Mouse (Mus musculus) spleen, adult 12 weeks (tissue): ENCODE measurements at regions not wholly inside any gene's neighbourhood (a gene's known extent, or its start where the extent isn't known, plus 50 kb on each side); places are given as distances from the start of the nearest gene placed in this dataset.

Source experiments
- DNase-seq: peaks from one replicate; pipeline ENCODE4 v3.0.0; 2022; ENCODE audit warnings: low spot score

GRCm38 (mm10) chr10:126748696-126749466 is 152.3 kb downstream of the Atp23 start:
- DNase-seq = no peak

- DNase-seq = no peak
These were observed 166.5 kb downstream of the Atp23 start for GRCm38 (mm10) chr10:126734661-126735060.

- DNase-seq = no peak
These were observed 173.3 kb downstream of the Atp23 start for GRCm38 (mm10) chr10:126727840-126728239.

- DNase-seq = no peak
These were observed 183.2 kb downstream of the Atp23 start for GRCm38 (mm10) chr10:126717961-126718360.

- DNase-seq = no peak
These were observed 189.4 kb downstream of the Atp23 start for GRCm38 (mm10) chr10:126711758-126712157.

GRCm38 (mm10) chr10:126709219-126709917 is 191.8 kb downstream of the Atp23 start:
- no peak for DNase-seq

- no peak for DNase-seq
These were observed 192.4 kb downstream of the Atp23 start for GRCm38 (mm10) chr10:126708730-126709129.

- no peak for DNase-seq
These were observed 192.9 kb downstream of the Atp23 start for GRCm38 (mm10) chr10:126708215-126708614.

- DNase-seq = no peak
These were observed 204.1 kb downstream of the Atp23 start for GRCm38 (mm10) chr10:126697086-126697485.

GRCm38 (mm10) chr10:126690914-126691673 is 210.1 kb downstream of the Atp23 start:
- no peak for DNase-seq

GRCm38 (mm10) chr10:126680275-126681184 is 220.6 kb downstream of the Atp23 start:
- no peak for DNase-seq

DNA sequence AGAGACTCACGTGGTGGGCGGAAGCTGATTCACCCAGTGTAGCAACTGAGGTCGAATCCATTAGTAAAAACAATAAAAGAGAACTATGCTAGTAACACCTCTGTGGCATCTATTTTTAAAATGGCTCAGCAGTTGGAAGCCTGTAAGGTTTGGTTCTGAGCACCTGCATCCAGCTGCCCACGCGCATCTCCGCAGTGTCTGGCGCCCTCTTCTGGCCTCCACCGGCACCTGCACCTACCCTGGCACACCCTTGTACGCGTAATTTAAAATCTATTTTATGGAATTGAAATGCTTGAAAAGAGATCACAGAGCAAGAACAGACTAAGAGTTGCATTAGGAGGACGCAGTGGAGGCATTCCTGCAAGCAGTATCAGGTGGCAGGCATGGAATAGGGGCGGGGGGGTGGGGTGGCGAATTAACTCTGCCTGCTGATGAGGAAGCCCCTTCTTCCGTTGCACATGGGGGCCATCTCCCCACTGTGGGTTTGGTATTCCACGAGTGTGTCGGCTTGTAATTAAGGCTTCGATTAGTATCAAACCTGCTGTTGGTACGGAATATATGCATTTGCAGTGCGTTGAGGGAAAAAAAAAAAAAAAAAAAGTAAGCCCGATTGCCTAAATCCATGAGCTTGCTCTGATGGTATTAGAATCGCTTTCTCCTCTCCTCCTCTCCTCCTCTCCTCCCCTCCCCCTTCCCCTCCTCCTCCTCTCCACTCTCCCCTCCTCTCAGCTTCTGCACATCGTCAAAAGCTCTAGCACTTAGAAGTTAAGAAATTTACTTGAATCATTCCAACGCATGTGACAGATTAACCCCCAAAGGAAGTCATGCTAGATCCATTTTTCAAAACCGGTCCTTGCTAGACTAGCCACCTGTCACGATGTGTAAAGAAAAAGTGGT is 221.7 kb downstream of the Atp23 start:
- DNase-seq = no peak

GRCm38 (mm10) chr10:126673437-126673836 is 227.7 kb downstream of the Atp23 start:
- no peak for DNase-seq

DNA sequence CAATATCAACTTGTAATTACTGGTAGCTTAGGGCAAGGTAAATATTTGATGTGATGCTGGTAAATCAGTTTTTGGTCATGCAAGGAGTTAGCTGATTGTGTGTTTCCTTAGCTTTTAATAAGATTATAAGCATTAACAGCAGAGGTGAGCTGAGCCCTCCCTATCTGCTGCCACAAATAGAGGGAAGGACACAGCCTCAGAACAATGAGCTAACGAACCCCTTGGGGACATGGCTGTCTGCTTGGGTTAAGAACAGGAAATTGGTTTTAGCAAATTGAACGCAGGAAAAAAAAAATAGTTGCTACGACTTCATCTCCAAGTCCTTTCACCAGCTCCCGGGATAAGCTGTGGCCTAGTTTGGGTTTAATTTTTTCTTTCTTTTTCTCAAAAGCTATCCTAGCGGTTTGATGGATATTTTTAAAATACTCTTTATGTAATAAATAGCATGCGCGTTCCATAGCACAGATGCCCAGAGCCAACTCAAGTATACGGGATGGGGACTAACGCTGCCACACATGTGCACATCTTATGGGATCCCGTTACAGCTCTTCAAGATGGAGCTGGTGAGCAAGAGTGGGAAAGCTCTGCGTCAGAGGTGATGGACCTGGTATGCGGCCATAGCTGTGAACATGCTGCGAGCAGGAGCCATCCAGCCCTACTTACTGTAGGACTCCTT is 236.6 kb downstream of the Atp23 start:
- DNase-seq = no peak

GRCm38 (mm10) chr10:126663461-126664013 is 237.6 kb downstream of the Atp23 start:
- no peak for DNase-seq

DNA sequence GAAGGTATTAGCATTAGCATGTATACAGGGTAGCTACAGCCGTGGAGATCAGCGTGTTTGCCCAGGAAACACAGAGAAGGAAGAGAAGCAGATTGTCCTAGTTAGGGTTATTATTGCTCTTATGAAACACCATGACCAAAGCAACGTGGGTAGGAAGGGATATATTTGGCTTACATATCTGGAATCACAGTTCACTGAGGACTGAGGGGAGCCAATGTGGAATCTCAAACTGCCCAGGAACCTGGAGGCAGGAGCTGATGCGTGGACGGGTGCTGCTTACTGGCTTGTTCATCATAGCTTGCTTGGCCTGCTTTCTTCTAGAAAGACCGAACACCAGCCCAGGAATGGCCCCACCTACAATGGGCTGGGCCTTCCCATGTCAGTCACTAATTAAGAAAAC is 238.4 kb downstream of the Atp23 start:
- DNase-seq = no peak

- DNase-seq = no peak
These were observed 240.0 kb downstream of the Atp23 start for GRCm38 (mm10) chr10:126661095-126661615.

- DNase-seq = no peak
These were observed 241.1 kb downstream of the Atp23 start for GRCm38 (mm10) chr10:126660024-126660423.

- DNase-seq = no peak
These were observed 248.5 kb downstream of the Atp23 start for GRCm38 (mm10) chr10:126652693-126653092.
